Mouse (Mus musculus) small intestine, adult 2 months (tissue): Measurements from ENCODE around the gene Hist1h3d. TPM values are rescaled to one million over a fixed set of nuclear protein-coding genes. Genes with fewer than 3 reads are reported as not detected.
"Not testable (repeated sequence)": the region's sequence is repeated elsewhere in the genome, so short reads cannot be mapped to it uniquely, and the experiment has no call there.

ENCODE experiments used
- H3K27ac ChIP-seq: fragments of 200-500 bp; 2 replicates; pipeline ENCODE4 v1.5.1; 2012; ENCODE audit warnings: low read depth, low read length, control low read depth, inconsistent platforms; ENCODE audit not compliant: insufficient read depth
- H3K27me3 ChIP-seq: fragments of 200-500 bp; 2 replicates; pipeline ENCODE4 v1.6.1; 2012; ENCODE audit warnings: mild to moderate bottlenecking, moderate library complexity, low read length, inconsistent platforms; ENCODE audit not compliant: control insufficient read depth, insufficient read depth
- H3K36me3 ChIP-seq: fragments of 200-500 bp; 2 replicates; pipeline ENCODE4 v1.6.1; 2012; ENCODE audit warnings: mild to moderate bottlenecking, low read length, control low read depth, inconsistent platforms; ENCODE audit not compliant: control insufficient read depth, insufficient read depth
- H3K4me1 ChIP-seq: fragments of 200-500 bp; 2 replicates; pipeline ENCODE4 v1.6.1; 2012; ENCODE audit warnings: low read length, inconsistent platforms, mixed read lengths; ENCODE audit not compliant: control insufficient read depth, insufficient read depth, insufficient read length
- H3K4me3 ChIP-seq: fragments of 200-500 bp; 2 replicates; pipeline ENCODE4 v1.5.1; 2012; ENCODE audit warnings: low read depth, mild to moderate bottlenecking, control low read depth, inconsistent platforms, low read length, moderate library complexity
- CTCF ChIP-seq: fragments of 200-500 bp; IDR thresholded peaks from 2 replicates; pipeline ENCODE4 v1.5.1; 2012; ENCODE audit warnings: low read depth, mild to moderate bottlenecking, control low read depth, inconsistent platforms, low read length, moderate library complexity, mixed read lengths; ENCODE audit not compliant: insufficient replicate concordance, insufficient read length; ENCODE audit errors: extremely low read depth
- POLR2A ChIP-seq: fragments of 200-500 bp; IDR thresholded peaks from 2 replicates; pipeline ENCODE4 v1.6.1; 2012; ENCODE audit warnings: low read depth, mild to moderate bottlenecking, control low read depth, inconsistent platforms, low read length, moderate library complexity
- WGBS: fragments of 180-500 bp; shearing (Covaris S2); methylation state at CpG from one replicate; pipeline ENCODE4 v1.1.7; 2018; 5-methylcytosine and 5-hydroxymethylcytosine counted together
- polyA plus RNA-seq: library from polyadenylated mRNA; depleted of rRNA; stranded (reverse); fragments of >200 nt; gene quantifications from 2 replicates; pipeline ENCODE4 v1.2.3, GENCODE M21; 2012

Gene Hist1h3d
- polyA plus RNA-seq, 1 experiment, result 24.2 TPM

DNA sequence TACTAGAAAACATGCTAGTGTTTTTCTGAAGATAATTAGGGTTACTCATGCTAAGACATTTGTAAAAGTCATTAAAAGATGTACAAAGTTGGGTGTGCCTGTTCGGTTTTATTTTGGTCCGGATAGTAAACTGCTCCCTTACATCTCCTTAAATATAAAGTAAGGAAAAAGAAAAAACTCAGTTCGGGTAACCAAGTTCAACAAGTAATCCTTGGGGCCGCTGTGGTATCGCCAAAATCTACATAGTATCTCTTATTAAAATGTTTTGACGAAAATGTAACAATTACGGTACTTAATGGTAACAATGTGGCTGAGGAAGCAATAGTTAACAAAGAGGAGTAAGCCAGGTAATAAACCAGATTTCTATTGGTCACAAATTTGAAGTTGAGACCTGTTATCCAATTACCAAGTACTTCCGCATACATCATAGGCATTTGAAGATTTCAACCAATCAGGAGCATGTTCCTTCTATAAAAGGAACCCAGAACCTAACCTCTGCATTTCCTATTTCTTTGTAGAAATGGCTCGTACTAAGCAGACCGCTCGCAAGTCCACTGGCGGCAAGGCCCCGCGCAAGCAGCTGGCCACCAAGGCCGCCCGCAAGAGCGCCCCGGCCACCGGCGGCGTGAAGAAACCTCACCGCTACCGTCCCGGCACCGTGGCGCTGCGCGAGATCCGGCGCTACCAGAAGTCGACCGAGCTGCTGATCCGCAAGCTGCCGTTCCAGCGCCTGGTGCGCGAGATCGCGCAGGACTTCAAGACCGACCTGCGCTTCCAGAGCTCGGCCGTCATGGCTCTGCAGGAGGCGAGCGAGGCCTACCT lies 31.4 kb upstream of the Hist1h3d start, which contains the start of gene Hist1h3f:
Hist1h3f (plus strand) TSS at position 88 of the 822 bp plus-strand sequence.
- Histone ChIP-seq H3K36me3 (no peaks in the 10 kb centered on the region), H3K27ac (peak within 1 kb of the TSS; percentile 92), H3K4me1 (peaks cover 2% of the 10 kb centered on the region; the same call in 1 of the 2 replicates), H3K27me3 (no peaks in the 10 kb centered on the region), H3K4me3 (peak within 1 kb of the TSS; percentile 95)
- WGBS, result under 1% methylated on average over 30 of the region's 45 CpGs
- TF ChIP-seq POLR2A, result peak; percentile 90
- no peak for TF ChIP-seq CTCF

DNA sequence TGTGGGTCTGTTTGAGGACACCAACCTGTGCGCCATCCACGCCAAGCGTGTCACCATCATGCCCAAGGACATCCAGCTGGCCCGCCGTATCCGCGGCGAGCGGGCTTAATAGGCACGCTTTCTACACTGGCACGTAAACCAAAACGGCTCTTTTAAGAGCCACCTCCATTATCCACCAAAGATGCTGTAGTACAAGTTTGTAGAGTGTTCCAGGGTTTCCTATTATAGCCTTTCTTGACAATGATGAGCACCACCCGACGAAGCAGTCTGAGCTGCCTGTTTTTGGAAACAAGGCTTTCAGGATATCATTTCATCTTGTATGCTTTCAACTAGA lies 30.8 kb upstream of the Hist1h3d start:
- 0% methylated on average over 13 of the region's 14 CpGs for WGBS
- H3K27me3 ChIP-seq, H3K36me3 ChIP-seq, H3K4me1 ChIP-seq: not testable (repeated sequence)
- H3K4me3 ChIP-seq, result peak overlapping the region; percentile 95
- peak overlapping the region; percentile 89 for H3K27ac ChIP-seq

DNA sequence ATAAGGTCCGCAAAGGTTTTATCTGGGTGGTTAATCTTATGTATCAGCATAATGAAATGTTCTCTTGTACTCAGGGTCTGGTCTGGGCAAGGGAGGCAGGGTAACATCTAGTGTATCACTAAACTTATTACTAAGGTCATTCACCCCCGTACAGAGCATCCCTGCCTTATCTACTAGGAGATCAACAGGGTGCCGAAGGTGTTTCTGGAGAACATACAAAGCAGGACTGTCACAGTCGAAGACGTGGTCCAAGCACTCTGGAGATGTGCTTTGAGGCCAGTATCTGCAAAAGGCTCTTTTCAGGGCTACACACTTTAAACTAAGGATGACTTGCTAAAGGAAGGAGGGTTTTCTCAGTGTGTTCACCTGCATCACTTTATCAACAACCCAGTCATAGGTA lies 28.9 kb upstream of the Hist1h3d start:
- Histone ChIP-seq H3K27ac (no peak overlapping the region), H3K4me1 (peaks cover 2% of the 10 kb centered on the region; the same call in 1 of the 2 replicates), H3K4me3 (no peak overlapping the region), H3K27me3 (no peaks in the 10 kb centered on the region), H3K36me3 (no peaks in the 10 kb centered on the region)
- TF ChIP-seq CTCF (no peak), POLR2A (no peak)
- 82% methylated on average over 5 of the region's 5 CpGs for WGBS

DNA sequence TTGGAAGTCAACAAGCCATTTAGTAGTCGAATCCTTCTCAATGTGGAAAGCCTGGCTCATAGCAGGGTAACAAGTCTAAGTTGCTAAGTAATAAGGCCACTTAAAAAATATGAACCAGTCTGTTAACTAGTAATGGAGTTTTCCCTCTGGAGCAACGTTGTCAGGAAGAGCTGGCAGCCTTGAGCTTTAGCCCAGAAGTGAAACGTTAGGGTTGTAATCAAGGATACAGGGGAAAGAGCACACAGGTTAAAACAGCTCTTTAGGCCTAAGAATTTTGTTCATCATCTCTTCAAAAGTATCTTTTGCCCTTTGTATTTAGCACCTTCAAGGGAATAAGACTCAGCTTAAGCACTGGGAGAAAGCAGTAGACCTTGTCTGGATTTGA lies 24.8 kb upstream of the Hist1h3d start:
- Histone ChIP-seq H3K36me3 (no peaks in the 10 kb centered on the region), H3K27ac (peak overlapping the region; percentile 53), H3K4me1 (peaks cover 2% of the 10 kb centered on the region; the same call in 1 of the 2 replicates), H3K27me3 (no peaks in the 10 kb centered on the region), H3K4me3 (no peak overlapping the region)
- TF ChIP-seq POLR2A, result no peak
- TF ChIP-seq CTCF, result no peak
- 3% methylated on average over 3 of the region's 3 CpGs for WGBS

DNA sequence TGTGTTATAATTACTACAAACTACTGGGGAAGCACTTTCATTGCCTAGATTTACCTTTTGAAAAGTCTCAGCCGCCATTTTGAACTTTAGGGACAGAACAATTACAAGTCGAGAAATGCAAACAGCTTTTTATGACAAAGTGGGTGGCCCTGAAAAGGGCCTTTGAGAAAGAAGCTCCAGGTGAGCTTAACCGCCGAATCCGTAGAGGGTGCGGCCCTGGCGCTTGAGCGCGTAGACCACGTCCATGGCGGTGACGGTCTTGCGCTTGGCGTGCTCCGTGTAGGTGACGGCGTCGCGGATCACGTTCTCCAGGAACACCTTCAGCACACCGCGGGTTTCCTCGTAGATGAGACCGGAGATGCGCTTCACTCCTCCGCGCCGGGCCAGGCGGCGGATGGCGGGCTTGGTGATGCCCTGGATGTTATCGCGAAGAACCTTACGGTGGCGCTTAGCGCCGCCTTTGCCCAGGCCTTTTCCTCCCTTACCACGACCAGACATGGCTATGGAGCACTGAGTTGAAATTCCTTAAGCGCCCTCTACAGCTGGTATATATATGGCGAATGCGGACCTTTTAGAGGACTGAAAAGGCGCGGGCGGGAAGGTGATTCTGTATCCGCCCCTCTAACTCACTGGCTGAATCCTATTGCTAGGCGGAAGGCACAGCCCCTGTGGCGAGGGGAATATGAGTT lies 24.3 kb upstream of the Hist1h3d start, which contains the start of gene Hist1h4f:
Hist1h4f (minus strand) TSS at position 503 of the 689 bp plus-strand sequence.
- H3K4me1 ChIP-seq, H3K36me3 ChIP-seq, H3K27me3 ChIP-seq: not testable (repeated sequence)
- H3K4me3 ChIP-seq, result peak within 1 kb of the TSS; percentile 66
- under 1% methylated on average over 47 of the region's 47 CpGs for whole genome bisulfite sequencing
- TF ChIP-seq POLR2A, result peak; percentile 85
- H3K27ac ChIP-seq, result peak within 1 kb of the TSS; percentile 53

DNA sequence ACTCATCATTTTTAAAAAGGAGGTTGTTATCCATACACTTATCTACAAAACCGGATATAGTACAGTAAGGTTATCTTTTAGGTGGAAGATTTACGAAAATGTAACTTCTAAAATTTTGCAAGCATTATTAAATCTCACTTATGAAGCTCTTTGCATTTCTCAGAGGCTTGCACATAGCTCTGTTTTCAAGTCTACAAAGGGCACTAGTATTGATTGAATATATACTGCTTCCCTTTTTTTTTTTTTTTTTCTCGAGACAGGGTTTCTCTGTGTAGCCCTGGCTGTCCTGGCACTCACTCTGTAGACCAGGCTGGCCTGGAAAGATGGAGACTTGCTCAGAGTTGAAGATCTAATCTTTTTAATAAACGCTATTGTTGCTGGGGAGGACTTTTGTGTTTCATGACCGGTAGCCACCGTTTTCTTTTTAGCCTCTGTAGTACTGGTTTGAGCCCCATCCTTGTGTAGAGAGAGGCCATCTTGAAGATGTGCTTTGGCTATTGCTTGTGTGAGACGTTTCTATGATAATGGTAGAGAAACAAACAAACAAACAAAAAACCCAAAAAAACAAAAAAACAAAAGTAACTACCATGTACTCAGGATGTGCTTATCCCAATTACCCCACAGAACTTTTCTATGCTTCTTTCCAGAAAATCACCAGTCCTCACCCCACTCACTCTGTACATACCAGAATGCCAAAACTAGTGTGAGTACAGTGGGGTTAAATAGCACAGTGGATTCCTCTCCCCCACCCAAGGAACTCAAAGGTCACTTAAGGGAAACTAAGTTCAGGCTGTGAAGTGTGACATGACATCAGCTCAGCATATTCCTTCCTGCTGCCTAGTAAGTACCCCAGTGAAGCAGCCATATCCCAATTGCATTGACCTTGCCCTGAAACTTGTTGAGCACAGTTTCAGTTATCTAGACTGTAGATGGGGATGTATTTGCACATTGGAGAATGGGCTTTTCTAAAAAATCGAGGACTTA lies 23.3 kb upstream of the Hist1h3d start:
- no peaks in the 10 kb centered on the region for H3K36me3 ChIP-seq
- no peaks in the 10 kb centered on the region for H3K27me3 ChIP-seq
- TF ChIP-seq CTCF (no peak), POLR2A (no peak)
- H3K4me1 ChIP-seq, result peaks cover 2% of the 10 kb centered on the region; the same call in 1 of the 2 replicates
- H3K27ac ChIP-seq, result peak overlapping the region; percentile 53; the same call in 1 of the 2 replicates
- WGBS, result 38% methylated on average over 8 of the region's 8 CpGs
- H3K4me3 ChIP-seq, result no peak overlapping the region

DNA sequence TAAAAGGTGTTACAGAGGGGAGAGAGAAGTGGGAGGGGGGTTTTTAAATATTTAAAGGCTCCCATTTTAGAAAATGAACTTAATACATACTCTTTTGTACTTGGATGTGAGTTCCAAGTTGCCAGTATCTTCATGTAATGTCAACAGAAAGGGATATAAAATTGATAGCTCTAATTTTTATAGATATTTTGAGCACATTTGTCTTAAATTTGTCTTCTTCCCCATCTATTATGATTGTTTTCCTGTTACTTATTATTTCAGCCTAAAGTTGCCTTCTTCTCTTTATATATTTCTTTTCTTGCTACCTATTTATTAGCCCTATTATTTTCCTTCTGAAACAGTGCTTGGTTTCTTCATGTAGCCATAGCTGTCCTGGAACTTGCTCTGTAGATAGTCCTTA lies 22.6 kb upstream of the Hist1h3d start, which contains the start of gene Hist1h1d:
Hist1h1d (plus strand) TSS at position 301 of the 400 bp plus-strand sequence.
- no peak within 1 kb of the TSS for H3K4me3 ChIP-seq
- no peak for TF ChIP-seq CTCF
- no peak for TF ChIP-seq POLR2A
- H3K27ac ChIP-seq, result no peak within 1 kb of the TSS
- H3K27me3 ChIP-seq, result no peaks in the 10 kb centered on the region
- no peaks in the 10 kb centered on the region for H3K36me3 ChIP-seq
- H3K4me1 ChIP-seq, result peaks cover 2% of the 10 kb centered on the region; the same call in 1 of the 2 replicates
